Mouse (Mus musculus) hindbrain, embryonic 11.5 days (tissue): ENCODE measurements around the gene Pde9a. TPM values are rescaled to one million over a fixed set of nuclear protein-coding genes. Genes with fewer than 3 reads are reported as not detected.

ENCODE experiments used
- ATAC-seq: fragments of 200-750 bp; cut with Nextera tagmentation; 2 replicates; pipeline ENCODE4 v1.8.0; 2017; ENCODE audit warnings: mild to moderate bottlenecking, moderate TSS enrichment, moderate library complexity; ENCODE audit not compliant: low FRiP score
- DNase-seq: peaks from one replicate; pipeline ENCODE4 v3.0.0-alpha.2; 2015; ENCODE audit warnings: low spot score
- H3K27ac ChIP-seq: fragments of 300-500 bp; sonication (generic); 2 replicates; pipeline ENCODE4 v1.5.1; 2014; ENCODE audit warnings: mild to moderate bottlenecking, low read depth, low read length
- H3K27me3 ChIP-seq: fragments of 300-500 bp; sonication (generic); 2 replicates; pipeline ENCODE4 v1.6.1; 2014; ENCODE audit warnings: mild to moderate bottlenecking, low read length, moderate library complexity, mixed read lengths; ENCODE audit not compliant: control insufficient read depth, insufficient read depth
- H3K36me3 ChIP-seq: fragments of 300-500 bp; sonication (generic); 2 replicates; pipeline ENCODE4 v1.6.1; 2014; ENCODE audit warnings: mild to moderate bottlenecking, low read length, moderate library complexity, mixed read lengths; ENCODE audit not compliant: control insufficient read depth, insufficient read depth
- H3K4me1 ChIP-seq: fragments of 300-500 bp; sonication (generic); replicated peaks from 2 replicates; pipeline ENCODE4 v1.6.1; 2014; ENCODE audit warnings: low read length, mixed read lengths; ENCODE audit not compliant: control insufficient read depth, insufficient read depth
- H3K4me2 ChIP-seq: fragments of 300-500 bp; sonication (generic); replicated peaks from 2 replicates; pipeline ENCODE4 v1.6.1; 2014; ENCODE audit warnings: mild to moderate bottlenecking, low read depth, low read length
- H3K4me3 ChIP-seq: fragments of 300-500 bp; sonication (generic); 2 replicates; pipeline ENCODE4 v1.5.1; 2014; ENCODE audit warnings: low read depth, low read length
- H3K9ac ChIP-seq: fragments of 300-500 bp; sonication (generic); 2 replicates; pipeline ENCODE4 v1.6.1; 2014; ENCODE audit warnings: low read depth, low read length
- H3K9me3 ChIP-seq: fragments of 300-500 bp; sonication (generic); 2 replicates; pipeline ENCODE4 v1.6.1; 2016; ENCODE audit warnings: low read length; ENCODE audit not compliant: control insufficient read depth
- WGBS: fragments of 180-500 bp; shearing (Covaris S2); extraction: QIAGEN DNeasy Blood & Tissue Kit; methylation state at CpG from one replicate; pipeline ENCODE4 v1.1.7; 2014; 5-methylcytosine and 5-hydroxymethylcytosine counted together
- polyA plus RNA-seq: library from polyadenylated mRNA; unstranded; fragments of >200 nt; fragmentation: Nextera tagmentation; extraction: Ambion mirVana; gene quantifications from 2 replicates; pipeline ENCODE4 v1.2.1, GENCODE M21; 2014

The Pde9a gene
- polyA plus RNA-seq, 1 experiment from 2014 or later = 27.9 TPM

DNA sequence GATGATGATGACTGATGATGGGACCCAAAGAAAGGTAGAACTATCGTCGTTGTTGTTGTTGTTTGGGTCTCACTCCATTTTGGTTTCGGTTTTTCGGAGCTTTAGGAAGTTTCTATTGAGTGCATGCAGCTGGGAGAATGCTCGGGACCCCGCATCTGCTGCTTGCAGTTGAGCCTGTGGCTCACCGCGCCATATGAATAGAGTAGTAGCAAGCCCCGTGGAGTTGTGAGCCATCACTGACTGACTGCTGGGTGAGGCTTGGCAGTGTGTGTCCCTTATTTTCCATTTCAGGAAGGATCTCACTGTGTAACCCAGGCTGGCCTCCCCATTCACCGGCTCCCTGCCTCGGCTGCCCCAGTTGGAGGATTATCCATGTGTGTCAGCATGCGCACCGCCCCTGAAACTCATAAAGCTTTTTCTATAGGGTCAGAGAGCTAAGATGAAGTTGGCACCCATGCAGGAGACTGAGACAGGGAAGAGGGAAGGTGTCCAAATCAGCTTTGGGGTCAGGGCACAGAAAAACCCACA lies 47.5 kb downstream of the Pde9a start:
- Histone ChIP-seq H3K4me1 (peaks cover 10% of the 10 kb centered on the region), H3K4me2 (no peak overlapping the region), H3K9ac (no peak overlapping the region), H3K27me3 (no peaks in the 10 kb centered on the region; the same call in 1 of the 2 replicates), H3K27ac (no peak overlapping the region), H3K36me3 (0 out of 2 replicates have a peak, but pooled peaks cover 3% of the 10 kb centered on the region), H3K4me3 (no peak overlapping the region), H3K9me3 (peaks cover 4% of the 10 kb centered on the region; the same call in 1 of the 2 replicates)
- ATAC-seq (no peak), DNase-seq (no peak)
- WGBS = 47% methylated on average over 13 of the region's 13 CpGs

- Histone ChIP-seq H3K27me3 (no peaks in the 10 kb centered on the region; the same call in 1 of the 2 replicates), H3K4me1 (peaks cover 10% of the 10 kb centered on the region), H3K27ac (peak overlapping the region; percentile 13; the same call in 1 of the 2 replicates), H3K4me3 (no peak overlapping the region), H3K9ac (0 out of 2 replicates have a peak overlapping the region, but pooled peaks have one; percentile 25), H3K36me3 (0 out of 2 replicates have a peak, but pooled peaks cover 3% of the 10 kb centered on the region), H3K9me3 (peaks cover 4% of the 10 kb centered on the region; the same call in 1 of the 2 replicates), H3K4me2 (peak overlapping the region; percentile 0; the same call in 1 of the 2 replicates)
- DNase-seq = peak; percentile 37
- no peak for ATAC-seq
- 11% methylated on average over 16 of the region's 16 CpGs for WGBS
These were observed 48.2 kb downstream of the Pde9a start for GRCm38 (mm10) chr17:31433978-31434797.

DNA sequence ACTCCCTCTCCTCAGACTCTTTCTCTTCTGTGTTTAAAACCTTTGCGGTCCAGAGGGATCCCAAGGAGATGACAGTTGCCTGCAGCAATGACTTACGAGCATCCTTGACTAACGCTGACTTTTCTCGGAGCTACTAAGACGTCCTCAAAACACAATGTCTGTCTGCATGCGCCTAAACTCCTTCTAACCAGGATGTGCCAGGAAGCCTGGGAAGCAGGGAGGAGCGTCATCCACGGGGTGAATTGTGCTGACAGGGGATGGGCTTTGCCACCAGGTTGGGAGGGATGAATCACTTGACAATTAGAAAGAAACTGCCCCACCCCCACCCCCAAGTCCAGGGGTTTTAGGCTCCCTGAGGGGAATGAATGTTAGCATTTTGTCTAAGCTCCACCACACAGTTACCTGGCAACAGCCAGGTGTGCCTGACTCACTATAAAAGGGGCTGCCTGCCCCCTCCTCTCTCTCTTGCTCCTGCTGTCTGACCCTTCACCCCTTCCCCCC lies 48.9 kb downstream of the Pde9a start:
- no peak for ATAC-seq
- H3K4me2 ChIP-seq = peak overlapping the region; percentile 0; the same call in 1 of the 2 replicates

GRCm38 (mm10) chr17:31435934-31436813 lies 50.2 kb downstream of the Pde9a start:
- no peak for ATAC-seq
- Histone ChIP-seq H3K4me1 (peaks cover 10% of the 10 kb centered on the region), H3K36me3 (no peaks in the 10 kb centered on the region), H3K9me3 (no peaks in the 10 kb centered on the region), H3K4me3 (no peak overlapping the region), H3K27ac (no peak overlapping the region), H3K4me2 (no peak overlapping the region), H3K9ac (no peak overlapping the region), H3K27me3 (no peaks in the 10 kb centered on the region; the same call in 1 of the 2 replicates)
- 21% methylated on average over 13 of the region's 13 CpGs for WGBS
- DNase-seq = peak; percentile 47

More for the DNA sequence above, 48.9 kb downstream of the Pde9a start:
- Histone ChIP-seq H3K36me3 (no peaks in the 10 kb centered on the region), H3K27me3 (no peaks in the 10 kb centered on the region; the same call in 1 of the 2 replicates), H3K9me3 (no peaks in the 10 kb centered on the region), H3K9ac (0 out of 2 replicates have a peak overlapping the region, but pooled peaks have one; percentile 25), H3K27ac (peak overlapping the region; percentile 13; the same call in 1 of the 2 replicates), H3K4me1 (peaks cover 10% of the 10 kb centered on the region), H3K4me3 (no peak overlapping the region)
- WGBS = 4% methylated on average over 8 of the region's 8 CpGs
- no peak for DNase-seq

DNA sequence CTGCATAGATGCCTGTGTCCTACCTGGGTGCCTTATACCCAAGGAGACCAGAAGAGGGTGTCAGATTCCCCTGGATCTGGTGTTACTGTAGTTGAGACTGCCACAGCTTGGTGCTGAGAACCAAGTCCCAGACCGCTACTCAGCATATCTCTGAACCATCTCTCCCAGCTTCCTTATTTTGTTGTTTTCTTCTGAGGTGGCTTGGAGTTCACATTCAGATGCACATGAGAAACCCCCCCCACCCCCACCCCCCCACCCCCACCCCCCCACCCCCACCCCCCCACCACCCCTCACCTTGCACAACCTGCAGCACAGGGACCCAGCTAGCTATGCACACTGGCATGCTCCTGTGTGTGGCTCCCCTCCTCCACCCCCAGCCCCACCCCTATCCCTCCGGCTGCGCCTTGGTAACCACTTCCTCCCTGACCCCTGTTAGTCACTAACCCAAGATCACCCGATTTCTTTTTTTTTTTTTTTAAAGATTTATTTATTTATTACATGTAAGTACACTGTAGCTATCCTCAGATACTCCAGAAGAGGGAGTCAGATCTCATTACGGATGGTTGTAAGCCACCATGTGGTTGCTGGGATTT lies 50.9 kb downstream of the Pde9a start:
- no peak overlapping the region for H3K9ac ChIP-seq
- H3K4me3 ChIP-seq = no peak overlapping the region
- ATAC-seq (no peak), DNase-seq (no peak)
- no peaks in the 10 kb centered on the region for H3K36me3 ChIP-seq
- no peak overlapping the region for H3K4me2 ChIP-seq
- peaks cover 10% of the 10 kb centered on the region for H3K4me1 ChIP-seq
- H3K27ac ChIP-seq = no peak overlapping the region
- H3K9me3 ChIP-seq = no peaks in the 10 kb centered on the region
- 82% methylated on average over 4 of the region's 5 CpGs for WGBS
- no peaks in the 10 kb centered on the region; the same call in 1 of the 2 replicates for H3K27me3 ChIP-seq

DNA sequence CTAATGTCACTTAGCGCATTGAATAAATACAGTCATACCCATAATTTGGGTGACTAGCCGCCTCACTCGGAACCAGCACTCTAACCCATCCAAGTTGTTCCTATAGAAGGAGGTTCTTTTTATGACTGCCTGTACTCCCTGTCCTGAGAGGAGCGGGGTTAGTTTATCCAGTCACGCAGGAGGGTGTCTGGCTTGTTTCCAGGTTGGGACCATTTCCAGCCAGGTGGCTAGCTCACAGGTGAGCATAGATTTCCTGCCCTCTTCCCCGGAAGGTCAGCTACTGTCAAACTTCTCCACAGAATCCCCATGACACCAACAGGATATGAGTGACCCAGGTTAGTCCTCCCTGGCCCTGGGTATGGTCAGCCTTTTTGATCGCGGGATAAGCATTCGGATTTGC lies 51.5 kb downstream of the Pde9a start:
- DNase-seq (no peak), ATAC-seq (no peak)
- WGBS = 95% methylated on average over 9 of the region's 9 CpGs

DNA sequence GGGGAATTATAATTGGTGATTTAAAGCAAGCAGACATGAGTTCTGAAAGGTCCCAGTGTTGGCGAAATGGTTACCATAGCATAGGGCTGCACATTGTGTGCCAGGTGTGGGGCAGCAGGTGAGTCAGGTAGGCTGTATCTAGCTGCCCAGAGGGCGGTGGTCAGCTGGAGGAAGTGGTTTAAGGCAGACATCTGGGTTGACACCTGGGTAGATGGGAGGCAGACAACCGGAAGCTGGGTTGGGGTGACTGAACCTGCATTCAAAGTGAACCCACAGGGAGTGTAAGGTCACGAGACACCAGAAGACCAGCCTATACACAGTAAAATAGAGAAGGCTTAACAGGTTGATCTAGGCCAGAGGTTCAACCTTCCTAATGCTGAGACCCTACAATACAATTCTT lies 54.0 kb downstream of the Pde9a start:
- ATAC-seq = no peak
- no peak overlapping the region for H3K9ac ChIP-seq
- H3K4me3 ChIP-seq = no peak overlapping the region

More for the DNA sequence above, 51.5 kb downstream of the Pde9a start:
- no peak overlapping the region for H3K27ac ChIP-seq
- no peaks in the 10 kb centered on the region for H3K9me3 ChIP-seq
- no peaks in the 10 kb centered on the region; the same call in 1 of the 2 replicates for H3K27me3 ChIP-seq
- H3K9ac ChIP-seq = no peak overlapping the region
- H3K4me3 ChIP-seq = no peak overlapping the region
- H3K4me1 ChIP-seq = peaks cover 10% of the 10 kb centered on the region
- H3K36me3 ChIP-seq = no peaks in the 10 kb centered on the region
- H3K4me2 ChIP-seq = no peak overlapping the region

GRCm38 (mm10) chr17:31442513-31442912 lies 56.5 kb downstream of the Pde9a start:
- Histone ChIP-seq H3K27ac (no peak overlapping the region), H3K9ac (no peak overlapping the region), H3K36me3 (no peaks in the 10 kb centered on the region), H3K4me1 (no peaks in the 10 kb centered on the region), H3K27me3 (no peaks in the 10 kb centered on the region), H3K4me2 (no peak overlapping the region), H3K9me3 (no peaks in the 10 kb centered on the region), H3K4me3 (no peak overlapping the region)
- DNase-seq (no peak), ATAC-seq (no peak)
- WGBS = 88% methylated on average over 8 of the region's 8 CpGs

More for the DNA sequence above, 54.0 kb downstream of the Pde9a start:
- H3K4me1 ChIP-seq = no peaks in the 10 kb centered on the region; the same call in 1 of the 2 replicates
- H3K4me2 ChIP-seq = no peak overlapping the region
- no peak overlapping the region for H3K27ac ChIP-seq
- H3K27me3 ChIP-seq = no peaks in the 10 kb centered on the region
- DNase-seq = no peak
- no peaks in the 10 kb centered on the region for H3K9me3 ChIP-seq
- H3K36me3 ChIP-seq = no peaks in the 10 kb centered on the region
- WGBS = 85% methylated on average over 4 of the region's 4 CpGs
